Mouse (Mus musculus) spleen, postnatal 14 days (tissue): ENCODE results near the gene Hist1h3g.
A peak's percentile ranks its signal among the peaks of the same experiment; 100 is the strongest.
"Not testable (repeated sequence)": the region's sequence is repeated elsewhere in the genome, so short reads cannot be mapped to it uniquely, and the experiment has no call there.

Experiments used
- DNase-seq, 2 experiments: peaks; one replicate each; pipeline ENCODE4 v3.0.0; 2021 to 2022; ENCODE audit warnings: low spot score in 2 of 2

Gene Hist1h3g

DNA sequence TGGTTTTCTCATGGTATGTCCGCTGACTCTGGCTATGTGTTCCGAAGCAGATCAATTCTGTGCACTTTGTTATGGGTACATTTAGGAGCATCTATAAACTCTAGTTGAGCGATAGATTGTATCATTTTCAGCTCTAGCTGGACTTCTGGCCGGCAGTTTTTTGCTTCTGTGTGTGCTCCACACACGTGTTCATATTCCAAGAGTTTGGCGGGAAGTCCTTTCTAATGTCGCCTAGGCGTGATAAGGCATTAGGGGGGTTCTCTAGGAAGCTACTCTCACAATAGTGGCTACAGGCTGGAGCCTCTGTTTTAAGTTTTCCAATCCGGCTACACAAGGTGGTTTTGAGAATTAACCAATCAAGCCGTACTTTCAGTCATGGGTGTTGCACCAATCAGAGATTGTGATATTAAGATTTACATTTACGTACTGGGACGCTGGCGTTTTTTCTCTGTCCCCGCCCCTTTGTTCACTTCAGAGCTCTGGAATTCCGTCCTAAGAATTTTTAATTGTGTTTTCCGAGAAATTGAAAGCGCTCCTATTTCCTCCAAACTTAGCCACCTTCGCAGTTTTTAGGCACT is 20.7 kb downstream of the Hist1h3g start:
- peak; percentile 47 to 68 for DNase-seq

DNA sequence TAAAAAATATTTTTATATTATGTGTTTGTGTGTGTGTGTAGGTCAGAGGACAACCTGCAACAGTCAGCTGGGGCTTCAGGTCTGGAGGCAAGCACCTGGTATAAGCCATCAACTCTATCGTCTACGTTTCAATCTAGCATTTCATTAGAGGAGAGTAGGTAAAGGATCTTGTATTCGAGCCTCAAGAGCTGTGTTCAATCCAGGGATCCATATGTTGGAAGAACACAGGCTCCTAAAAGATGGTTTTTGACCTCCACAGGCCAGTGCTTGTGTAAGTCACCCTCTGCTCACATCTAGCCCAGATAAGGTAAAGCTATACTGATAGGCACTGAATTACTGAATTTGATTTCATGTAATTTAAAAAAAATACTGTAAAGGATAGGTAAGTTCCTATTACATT is 21.7 kb downstream of the Hist1h3g start:
- no peak for DNase-seq

DNA sequence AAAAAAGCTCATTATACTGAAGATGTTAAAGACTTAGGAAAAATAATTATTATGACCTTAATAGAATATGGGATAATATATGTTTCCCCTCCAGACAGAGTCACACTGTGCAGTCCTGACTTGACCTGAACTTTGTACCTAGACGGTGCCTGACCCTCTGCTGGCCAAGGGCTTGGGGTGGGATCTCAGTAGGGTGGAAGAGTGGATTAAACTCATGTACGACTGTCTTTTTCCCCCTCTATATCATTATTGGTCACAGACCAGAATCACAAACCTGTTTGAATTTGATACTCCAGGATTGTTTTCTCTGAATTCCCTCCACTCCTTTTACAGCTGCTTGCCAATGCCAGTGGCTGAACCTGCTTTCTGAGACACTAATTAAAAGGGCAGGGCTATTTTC is 25.5 kb downstream of the Hist1h3g start:
- not testable (repeated sequence) for DNase-seq

DNA sequence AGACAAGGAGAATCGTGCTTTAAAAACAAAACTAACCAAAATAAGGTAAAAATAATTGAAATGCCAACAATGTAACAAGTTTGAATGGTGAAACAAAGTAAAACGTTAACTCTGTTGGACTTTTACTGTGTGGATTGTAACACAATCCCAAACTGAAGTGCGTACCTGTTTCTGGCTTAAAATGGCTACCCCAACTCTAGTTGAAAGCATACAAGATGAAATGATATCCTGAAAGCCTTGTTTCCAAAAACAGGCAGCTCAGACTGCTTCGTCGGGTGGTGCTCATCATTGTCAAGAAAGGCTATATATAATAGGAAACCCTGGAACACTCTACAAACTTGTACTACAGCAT is 26.3 kb downstream of the Hist1h3g start:
- not testable (repeated sequence) for DNase-seq

DNA sequence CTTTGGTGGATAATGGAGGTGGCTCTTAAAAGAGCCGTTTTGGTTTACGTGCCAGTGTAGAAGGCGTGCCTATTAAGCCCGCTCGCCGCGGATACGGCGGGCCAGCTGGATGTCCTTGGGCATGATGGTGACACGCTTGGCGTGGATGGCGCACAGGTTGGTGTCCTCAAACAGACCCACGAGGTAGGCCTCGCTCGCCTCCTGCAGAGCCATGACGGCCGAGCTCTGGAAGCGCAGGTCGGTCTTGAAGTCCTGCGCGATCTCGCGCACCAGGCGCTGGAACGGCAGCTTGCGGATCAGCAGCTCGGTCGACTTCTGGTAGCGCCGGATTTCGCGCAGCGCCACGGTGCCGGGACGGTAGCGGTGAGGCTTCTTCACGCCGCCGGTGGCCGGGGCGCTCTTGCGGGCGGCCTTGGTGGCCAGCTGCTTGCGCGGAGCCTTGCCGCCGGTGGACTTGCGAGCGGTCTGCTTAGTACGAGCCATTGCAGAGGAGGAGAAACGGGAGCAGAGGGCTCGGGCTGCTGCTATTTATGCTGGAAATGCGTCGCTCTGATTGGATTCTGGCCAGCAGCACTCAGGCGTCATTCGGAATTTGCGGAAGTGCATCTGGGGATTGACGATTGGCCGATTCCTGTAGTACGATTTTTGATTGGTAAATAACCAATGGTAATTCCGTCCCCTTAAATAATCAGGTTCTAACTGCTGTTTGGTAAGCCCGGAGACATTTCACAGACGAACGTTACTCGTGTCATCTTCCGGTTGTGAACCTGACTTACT is 26.8 kb downstream of the Hist1h3g start, which contains the start of gene Hist1h3e:
Gene Hist1h3e, minus strand, starts transcription at position 487 of the 777 bp plus-strand sequence.
- peak; percentile 91 to 93 for DNase-seq

DNA sequence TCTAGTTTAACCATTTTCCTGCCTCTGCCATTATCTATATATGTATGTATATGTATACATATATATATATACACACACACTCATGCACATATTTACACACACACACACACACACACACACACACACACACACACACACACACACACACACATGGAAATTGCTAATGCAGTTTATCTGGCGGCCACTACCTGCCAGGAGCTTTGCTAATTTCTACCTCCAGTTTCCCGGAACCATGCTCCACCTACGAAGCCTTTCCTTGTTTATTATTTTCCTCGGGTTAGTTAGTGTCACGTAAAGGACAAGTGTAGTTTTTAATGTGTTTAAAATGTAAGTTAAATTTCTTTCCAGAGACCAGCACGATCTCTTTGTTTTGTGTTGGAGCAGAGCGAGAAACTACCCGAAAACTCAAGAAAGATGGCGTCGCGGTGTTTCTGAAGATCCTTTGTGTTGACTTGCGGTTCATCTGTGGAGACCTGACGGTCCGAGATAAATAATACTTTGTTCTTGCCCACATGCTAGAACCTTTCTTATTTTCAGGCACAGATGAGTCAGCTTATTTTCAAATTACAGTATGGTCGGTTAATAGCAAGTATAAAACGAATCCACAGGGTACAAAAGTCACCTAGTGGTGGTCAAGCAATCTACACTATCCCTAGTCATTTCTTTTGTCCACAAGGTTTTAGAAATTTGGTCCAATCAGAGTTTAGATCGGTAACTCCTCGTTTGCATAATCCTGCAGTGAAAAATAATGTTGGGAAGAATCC is 27.7 kb downstream of the Hist1h3g start:
- DNase-seq = no peak

DNA sequence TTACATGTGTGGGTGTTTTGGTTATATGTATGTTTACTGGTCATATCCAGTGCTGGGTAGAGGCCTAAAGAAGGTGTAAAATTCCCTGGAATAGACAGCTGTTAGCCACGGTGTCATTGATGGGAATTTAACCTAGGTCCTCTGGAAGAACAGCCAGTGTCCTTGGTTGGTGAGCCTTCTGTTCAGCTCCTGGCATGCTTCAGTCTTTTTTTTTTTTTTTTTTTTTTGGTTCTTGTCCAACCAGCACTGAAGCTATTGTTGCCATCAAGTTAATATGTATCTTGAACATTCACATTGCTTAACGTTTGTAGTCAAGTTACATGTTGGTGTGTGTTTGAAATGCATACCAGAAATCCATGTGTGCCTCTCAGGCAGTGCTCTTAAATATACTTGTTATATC is 29.3 kb downstream of the Hist1h3g start:
- DNase-seq = no peak

DNA sequence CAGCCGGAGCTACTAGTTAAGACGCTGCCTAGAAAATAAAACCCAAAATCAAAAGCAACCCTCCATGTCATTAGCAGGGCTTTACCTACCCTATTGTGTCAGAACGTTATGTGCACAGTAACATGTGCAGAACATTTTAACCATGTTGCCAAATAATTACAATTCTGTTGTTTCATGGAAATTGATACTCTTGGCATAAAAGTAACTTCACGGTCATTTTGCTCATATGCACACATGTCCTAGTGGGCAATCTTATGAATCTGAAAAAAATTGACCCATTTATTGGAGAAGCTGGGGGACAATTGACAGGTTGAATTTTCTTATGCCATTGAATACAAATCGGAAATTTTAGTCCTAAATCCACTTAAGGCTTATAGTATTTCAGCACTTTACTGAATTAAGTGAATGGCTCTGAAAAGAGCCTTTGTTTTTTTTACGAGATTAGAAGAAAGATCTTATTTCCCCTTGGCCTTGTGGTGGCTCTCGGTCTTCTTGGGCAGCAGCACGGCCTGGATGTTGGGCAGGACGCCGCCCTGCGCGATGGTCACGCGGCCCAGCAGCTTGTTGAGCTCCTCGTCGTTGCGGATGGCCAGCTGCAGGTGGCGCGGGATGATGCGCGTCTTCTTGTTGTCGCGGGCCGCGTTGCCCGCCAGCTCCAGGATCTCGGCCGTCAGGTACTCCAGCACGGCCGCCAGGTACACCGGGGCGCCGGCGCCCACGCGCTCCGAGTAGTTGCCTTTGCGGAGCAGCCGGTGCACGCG is 35.2 kb downstream of the Hist1h3g start:
- DNase-seq = not testable (repeated sequence)

DNA sequence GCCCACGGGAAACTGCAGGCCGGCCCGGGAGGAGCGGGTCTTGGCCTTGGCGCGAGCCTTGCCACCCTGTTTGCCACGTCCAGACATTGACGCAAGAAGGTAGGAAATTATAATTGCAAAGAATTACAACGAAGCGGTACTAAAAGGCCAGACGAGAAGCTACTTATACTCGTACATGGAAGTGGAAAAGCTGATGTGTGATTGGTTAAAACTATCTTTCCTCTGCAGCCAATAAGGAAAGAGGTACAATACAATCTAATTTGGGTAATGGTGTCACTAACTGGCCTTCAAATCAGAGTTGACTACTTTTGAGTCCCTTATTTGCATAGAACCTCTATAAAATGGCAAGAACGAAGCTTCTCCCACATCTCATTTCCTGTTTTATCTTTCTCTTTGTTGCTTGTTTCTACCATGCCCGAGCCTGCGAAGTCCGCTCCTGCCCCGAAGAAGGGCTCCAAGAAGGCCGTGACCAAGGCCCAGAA is 35.8 kb downstream of the Hist1h3g start, which contains the start of the genes Hist1h2ae and Hist1h2bg:
Gene Hist1h2ae, minus strand, starts transcription at position 199 of the 482 bp plus-strand sequence.
Gene Hist1h2bg, plus strand, starts transcription at position 375 of the 482 bp plus-strand sequence.
- peak; percentile 68 to 71 for DNase-seq

DNA sequence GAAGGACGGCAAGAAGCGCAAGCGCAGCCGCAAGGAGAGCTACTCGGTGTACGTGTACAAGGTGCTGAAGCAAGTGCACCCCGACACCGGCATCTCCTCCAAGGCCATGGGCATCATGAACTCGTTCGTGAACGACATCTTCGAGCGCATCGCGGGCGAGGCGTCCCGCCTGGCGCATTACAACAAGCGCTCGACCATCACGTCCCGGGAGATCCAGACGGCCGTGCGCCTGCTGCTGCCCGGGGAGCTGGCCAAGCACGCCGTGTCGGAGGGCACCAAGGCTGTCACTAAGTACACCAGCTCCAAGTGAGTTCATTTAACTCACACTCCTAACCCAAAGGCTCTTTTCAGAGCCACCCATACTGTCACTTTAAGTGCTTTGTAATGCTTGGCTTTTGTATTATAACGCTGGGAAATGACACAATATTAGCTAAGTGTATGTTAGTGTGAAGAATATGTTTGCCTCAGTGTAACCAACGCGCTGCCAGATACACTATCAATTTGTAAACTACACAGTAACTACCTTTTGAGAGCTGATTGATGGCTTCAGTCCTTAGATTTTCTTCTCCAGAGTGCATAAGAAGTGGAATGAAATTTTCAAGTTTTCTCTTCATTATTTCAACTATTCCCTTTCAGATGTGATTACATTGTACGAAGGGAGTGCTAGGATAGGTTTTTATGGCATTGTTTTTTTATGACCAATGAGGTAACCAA is 36.4 kb downstream of the Hist1h3g start:
- DNase-seq = not testable (repeated sequence)

DNA sequence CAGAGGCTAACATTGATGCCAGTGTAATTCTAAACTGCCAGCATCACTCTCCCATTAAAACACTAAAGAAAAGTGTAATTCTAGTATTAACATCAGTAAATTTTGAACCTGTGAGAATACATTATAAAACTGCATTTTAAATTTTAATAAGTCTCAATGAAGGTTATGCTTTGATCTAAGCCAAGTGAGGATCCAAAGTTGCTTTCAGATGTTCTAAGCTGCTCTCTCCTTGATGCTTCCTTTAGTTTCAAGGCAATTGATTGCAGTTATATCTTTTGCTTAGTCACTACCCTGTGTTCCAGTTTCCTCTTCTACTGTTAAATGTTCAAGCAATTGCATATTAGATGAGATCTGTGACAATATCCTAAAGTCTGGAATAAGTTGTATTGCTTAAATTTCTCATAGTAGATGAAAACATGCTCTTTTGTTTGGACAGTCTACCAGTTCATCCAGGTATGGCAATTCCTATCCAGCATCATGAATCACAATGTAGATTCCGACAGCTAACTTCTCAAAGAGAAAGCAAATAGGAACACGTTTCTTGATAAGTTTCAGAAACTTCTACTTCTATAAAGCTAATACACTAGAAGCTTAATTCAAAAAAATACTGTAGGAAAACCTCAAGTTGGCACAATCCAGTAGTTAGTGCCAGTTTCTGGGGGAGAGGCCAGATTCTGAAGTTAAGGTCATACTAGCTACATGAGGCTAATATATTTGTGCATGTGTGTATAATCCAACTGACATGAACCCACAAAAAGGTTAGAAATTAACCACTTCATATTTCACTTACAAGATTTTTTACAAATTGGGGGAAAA is 37.2 kb downstream of the Hist1h3g start:
- DNase-seq = no peak

DNA sequence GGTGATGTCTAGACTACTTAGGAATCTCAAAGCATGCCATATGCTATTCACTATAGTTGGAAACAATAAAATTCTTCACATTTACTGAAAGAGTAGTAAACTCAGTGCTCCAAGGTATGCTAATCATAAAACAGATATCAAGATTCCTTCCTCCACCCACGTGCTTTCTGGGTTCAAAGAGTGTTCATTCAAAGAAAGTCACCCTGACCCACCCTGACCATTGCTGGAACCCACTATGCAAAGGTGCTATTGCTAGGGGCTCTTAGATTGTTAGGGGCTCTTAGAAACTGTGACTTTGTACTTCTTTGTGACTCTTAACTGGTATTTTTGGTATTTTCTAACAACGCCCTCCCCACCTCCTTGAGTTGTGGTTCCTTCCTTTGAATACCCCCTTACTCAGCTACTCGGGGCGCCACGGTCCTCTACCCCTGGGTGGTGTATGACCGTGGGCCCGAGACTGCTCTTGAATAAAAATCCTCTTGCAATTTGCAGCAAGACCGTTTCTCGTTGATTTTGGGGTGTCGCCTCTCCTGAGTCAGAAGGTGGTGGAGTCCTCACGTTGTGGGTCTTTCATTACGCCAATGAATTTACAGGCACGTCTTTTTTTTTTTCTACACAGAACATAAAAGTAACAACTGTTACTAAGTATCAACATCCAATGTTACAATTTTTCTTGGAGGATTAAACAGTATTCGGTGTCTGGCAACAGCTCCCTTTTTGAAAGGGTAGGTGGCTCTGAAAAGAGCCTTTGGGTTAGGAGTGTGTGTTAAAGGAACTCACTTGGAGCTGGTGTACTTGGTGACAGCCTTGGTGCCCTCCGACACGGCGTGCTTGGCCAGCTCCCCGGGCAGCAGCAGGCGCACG is 38.0 kb downstream of the Hist1h3g start:
- DNase-seq = not testable (repeated sequence)

DNA sequence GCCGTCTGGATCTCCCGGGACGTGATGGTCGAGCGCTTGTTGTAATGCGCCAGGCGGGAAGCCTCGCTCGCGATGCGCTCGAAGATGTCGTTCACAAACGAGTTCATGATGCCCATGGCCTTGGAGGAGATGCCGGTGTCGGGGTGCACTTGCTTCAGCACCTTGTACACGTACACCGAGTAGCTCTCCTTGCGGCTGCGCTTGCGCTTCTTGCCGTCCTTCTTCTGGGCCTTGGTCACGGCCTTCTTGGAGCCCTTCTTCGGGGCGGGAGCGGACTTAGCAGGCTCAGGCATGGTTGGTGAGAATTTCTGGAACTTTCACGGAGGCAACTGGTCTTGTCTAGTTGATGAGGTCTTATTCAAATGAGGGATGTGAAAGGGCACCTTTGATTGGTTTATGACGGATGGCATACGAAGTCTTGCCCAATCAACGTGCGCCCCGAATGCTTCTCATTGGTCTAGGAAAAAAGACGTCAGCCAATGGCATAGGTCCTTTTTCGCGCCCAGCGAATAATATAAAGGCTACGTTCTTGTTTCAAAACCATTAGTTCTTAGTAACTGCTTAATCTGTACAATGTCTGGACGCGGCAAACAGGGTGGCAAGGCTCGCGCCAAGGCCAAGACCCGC is 38.8 kb downstream of the Hist1h3g start, which contains the start of the genes Hist1h2bf and Hist1h2ad:
Gene Hist1h2bf, minus strand, starts transcription at position 299 of the 627 bp plus-strand sequence.
Gene Hist1h2ad, plus strand, starts transcription at position 484 of the 627 bp plus-strand sequence.
- DNase-seq = peak; percentile 78 to 85

DNA sequence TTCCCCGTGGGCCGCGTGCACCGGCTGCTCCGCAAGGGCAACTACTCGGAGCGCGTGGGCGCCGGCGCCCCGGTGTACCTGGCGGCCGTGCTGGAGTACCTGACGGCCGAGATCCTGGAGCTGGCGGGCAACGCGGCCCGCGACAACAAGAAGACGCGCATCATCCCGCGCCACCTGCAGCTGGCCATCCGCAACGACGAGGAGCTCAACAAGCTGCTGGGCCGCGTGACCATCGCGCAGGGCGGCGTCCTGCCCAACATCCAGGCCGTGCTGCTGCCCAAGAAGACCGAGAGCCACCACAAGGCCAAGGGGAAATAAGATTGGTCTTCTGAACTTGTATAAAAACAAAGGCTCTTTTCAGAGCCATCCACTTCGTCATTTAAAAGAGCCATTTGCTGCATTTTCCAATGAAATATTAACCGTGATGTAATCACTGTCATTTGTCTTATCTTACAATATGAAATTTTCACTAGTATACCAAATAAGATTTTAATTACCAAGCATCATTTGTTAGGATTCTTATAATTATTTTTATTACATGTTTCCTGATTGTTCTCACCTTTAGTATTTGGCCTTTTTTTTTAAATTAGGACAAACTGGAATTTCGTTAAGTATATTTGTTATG is 39.4 kb downstream of the Hist1h3g start:
- DNase-seq = not testable (repeated sequence)

DNA sequence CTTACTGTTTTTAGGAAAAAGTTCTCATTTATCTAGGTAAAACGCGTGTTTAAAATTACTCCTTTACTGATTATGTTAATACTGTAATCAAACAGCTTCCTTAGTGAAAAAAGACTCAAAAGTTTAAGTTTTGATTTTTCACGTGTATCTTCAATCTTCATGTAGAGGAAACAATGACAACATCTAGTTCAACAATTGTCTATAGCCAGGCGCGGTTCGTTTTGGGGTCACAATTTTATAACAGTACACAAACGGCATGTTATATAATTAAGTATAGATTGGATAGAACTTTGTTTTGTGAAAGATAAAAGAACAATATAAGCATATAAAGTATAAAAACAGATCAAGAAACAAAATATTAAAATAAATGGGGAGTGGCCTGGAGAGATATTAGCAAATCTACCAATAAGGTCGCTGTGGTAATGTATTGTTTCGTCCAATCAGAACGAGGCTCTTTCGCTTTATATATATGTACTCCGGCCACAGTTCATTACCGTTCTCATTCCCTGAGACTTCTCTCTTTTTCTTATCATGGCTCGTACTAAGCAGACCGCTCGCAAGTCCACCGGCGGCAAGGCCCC is 40.1 kb downstream of the Hist1h3g start, which contains the start of gene Hist1h3d:
Gene Hist1h3d, plus strand, starts transcription at position 493 of the 581 bp plus-strand sequence.
- peak in 1 of 2 experiments; percentile 58 for DNase-seq

DNA sequence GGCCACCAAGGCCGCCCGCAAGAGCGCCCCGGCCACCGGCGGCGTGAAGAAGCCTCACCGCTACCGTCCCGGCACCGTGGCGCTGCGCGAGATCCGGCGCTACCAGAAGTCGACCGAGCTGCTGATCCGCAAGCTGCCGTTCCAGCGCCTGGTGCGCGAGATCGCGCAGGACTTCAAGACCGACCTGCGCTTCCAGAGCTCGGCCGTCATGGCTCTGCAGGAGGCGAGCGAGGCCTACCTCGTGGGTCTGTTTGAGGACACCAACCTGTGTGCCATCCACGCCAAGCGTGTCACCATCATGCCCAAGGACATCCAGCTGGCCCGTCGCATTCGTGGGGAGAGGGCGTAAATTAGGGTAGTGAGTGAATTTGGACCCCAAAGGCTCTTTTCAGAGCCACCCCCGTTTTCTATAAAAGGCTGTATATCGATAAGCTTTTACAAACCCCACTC is 40.7 kb downstream of the Hist1h3g start:
- not testable (repeated sequence) for DNase-seq

DNA sequence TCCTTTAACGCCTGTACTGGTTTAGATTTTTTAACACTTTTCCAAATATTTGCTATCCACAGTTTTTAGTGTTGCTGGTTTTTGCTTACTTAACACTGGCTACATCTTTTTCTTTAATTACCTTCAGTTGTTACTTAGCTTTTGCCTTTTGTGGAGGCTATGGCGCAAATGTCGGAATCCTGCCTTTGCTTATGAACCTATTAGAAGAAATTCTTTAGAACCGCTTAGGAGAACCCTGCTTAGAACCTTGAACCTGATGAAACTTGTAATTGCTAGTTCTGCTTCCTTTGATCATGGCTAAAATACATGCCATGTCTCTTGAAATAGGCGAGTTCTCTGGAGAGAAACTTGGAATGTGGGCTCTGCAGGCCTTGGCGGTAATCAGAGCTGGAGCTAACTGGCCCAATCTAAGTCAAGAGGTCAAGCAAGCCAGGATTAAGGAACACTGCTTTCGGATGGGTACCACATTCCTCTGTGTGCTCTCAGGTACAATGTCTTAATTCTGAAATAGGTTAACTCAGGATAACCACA is 41.2 kb downstream of the Hist1h3g start:
- no peak for DNase-seq
